Mouse (Mus musculus) hindbrain, embryonic 15.5 days (tissue): ENCODE measurements around the gene Gatd1. TPM values are rescaled to one million over a fixed set of nuclear protein-coding genes. Genes with fewer than 3 reads are reported as not detected.

Source experiments
- ATAC-seq: fragments of 200-750 bp; cut with Nextera tagmentation; 2 replicates; pipeline ENCODE4 v1.8.0; 2017; ENCODE audit warnings: low read depth, moderate number of reproducible peaks, moderate TSS enrichment; ENCODE audit not compliant: low FRiP score
- H3K27ac ChIP-seq: fragments of 300-500 bp; sonication (generic); replicated peaks from 2 replicates; pipeline ENCODE4 v1.5.1; 2015; ENCODE audit warnings: mild to moderate bottlenecking, inconsistent platforms
- H3K27me3 ChIP-seq: fragments of 300-500 bp; sonication (generic); 2 replicates; pipeline ENCODE4 v1.6.1; 2015; ENCODE audit warnings: control low read depth, inconsistent platforms
- H3K36me3 ChIP-seq: fragments of 300-500 bp; sonication (generic); 2 replicates; pipeline ENCODE4 v1.6.1; 2015; ENCODE audit warnings: control low read depth, inconsistent platforms
- H3K4me1 ChIP-seq: fragments of 300-500 bp; sonication (generic); replicated peaks from 2 replicates; pipeline ENCODE4 v1.6.1; 2015; ENCODE audit warnings: control low read depth, inconsistent platforms
- H3K4me2 ChIP-seq: fragments of 300-500 bp; sonication (generic); 2 replicates; pipeline ENCODE4 v1.6.1; 2015; ENCODE audit warnings: moderate library complexity, mild to moderate bottlenecking, inconsistent platforms
- H3K4me3 ChIP-seq: fragments of 300-500 bp; sonication (generic); 2 replicates; pipeline ENCODE4 v1.5.1; 2015; ENCODE audit warnings: mild to moderate bottlenecking, inconsistent platforms
- H3K9ac ChIP-seq: fragments of 300-500 bp; sonication (generic); 2 replicates; pipeline ENCODE4 v1.6.1; 2015; ENCODE audit warnings: inconsistent platforms
- H3K9me3 ChIP-seq: fragments of 300-500 bp; sonication (generic); 2 replicates; pipeline ENCODE4 v1.6.1; 2016; ENCODE audit warnings: control low read depth, inconsistent platforms
- WGBS: fragments of 180-500 bp; shearing (Covaris S2); methylation state at CpG from one replicate; pipeline ENCODE4 v1.1.7; 2015; 5-methylcytosine and 5-hydroxymethylcytosine counted together
- polyA plus RNA-seq: library from polyadenylated mRNA; unstranded; fragments of >200 nt; fragmentation: Nextera tagmentation; extraction: Ambion mirVana; gene quantifications from 2 replicates; pipeline ENCODE4 v1.2.1, GENCODE M21; 2015

Gene Gatd1
- polyA plus RNA-seq, result 52.5 and 53.3 TPM in 2 replicates

DNA sequence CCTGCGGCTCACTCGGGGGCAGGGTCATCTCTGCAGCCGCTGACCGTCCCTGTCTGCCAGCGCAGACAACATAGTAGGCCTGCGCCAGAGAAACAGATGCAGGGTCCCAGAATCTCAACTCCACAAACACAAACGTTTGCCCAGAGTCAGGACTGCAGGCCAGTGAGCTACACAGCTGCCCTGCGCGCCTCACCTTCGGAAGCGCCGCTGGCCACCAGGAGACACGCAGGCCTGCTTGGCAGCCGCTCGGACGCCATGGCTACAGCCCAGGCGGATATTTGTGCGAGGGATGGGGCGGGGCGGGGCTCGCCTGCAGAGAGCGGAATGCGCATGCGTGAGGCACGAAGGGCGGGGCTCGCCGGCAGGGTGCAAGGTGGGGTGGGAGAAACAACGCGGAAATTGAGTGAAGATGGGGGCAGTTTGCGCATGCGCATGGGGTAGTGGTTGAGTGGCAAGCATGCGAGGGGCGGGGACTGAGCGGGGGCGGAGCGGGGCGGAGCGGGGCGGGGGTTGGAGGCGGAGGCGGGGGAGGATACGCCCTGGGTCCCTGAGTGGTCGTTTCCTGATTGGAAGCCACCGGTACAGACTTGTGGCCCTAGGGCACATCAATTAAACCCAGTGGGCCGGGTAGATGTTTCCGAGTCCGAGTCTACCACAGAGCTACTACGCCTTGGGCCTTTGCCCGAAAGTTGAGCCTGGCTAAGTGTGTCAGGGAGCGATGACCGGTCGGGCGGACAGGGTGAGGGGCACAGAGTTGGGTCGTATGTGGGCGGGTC is at the start of gene Gatd1:
TSS of gene Gatd1 (minus strand) at position 328 of the 776 bp plus-strand sequence.
- WGBS, result under 1% methylated on average over 51 of the region's 56 CpGs
- no peaks in the 10 kb centered on the region for H3K9me3 ChIP-seq
- no peaks in the 10 kb centered on the region for H3K27me3 ChIP-seq
- peaks cover 24% of the 10 kb centered on the region for H3K4me1 ChIP-seq
- peak within 1 kb of the TSS; percentile 88 for H3K4me2 ChIP-seq
- H3K36me3 ChIP-seq, result no peaks in the 10 kb centered on the region; the same call in 1 of the 2 replicates
- H3K9ac ChIP-seq, result peak within 1 kb of the TSS; percentile 87
- peak within 1 kb of the TSS; percentile 77 for H3K4me3 ChIP-seq
- peak within 1 kb of the TSS; percentile 89 for H3K27ac ChIP-seq
- peak; percentile 93 for ATAC-seq

DNA sequence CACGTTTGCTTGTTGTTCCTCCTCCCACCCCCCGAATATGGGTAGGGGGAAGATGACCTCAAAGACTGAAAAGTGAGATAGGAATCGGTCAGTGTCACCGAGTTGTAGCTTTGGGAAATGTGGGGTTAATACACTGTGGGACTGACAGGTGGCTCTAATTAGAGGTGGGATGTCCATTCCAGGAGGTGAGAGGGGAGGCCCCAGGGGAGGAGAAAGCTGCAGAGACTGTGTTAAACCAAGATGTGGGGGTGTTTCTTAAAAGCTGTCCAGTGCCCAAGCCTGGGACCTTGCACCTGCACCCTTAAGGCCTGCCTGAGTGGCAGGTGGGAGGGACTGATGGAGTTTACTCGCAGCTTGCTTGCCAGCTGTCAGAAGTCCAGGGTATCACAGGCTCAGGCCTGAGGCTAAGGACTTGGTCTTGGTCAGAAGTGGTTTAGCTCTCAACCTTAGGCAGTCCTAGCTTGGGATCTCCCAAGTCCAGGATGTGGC is 48.4 kb upstream of the Gatd1 start:
- Histone ChIP-seq H3K9me3 (no peaks in the 10 kb centered on the region), H3K9ac (no peak overlapping the region), H3K36me3 (peaks cover 9% of the 10 kb centered on the region; the same call in 1 of the 2 replicates), H3K4me1 (peaks cover 27% of the 10 kb centered on the region), H3K27ac (no peak overlapping the region), H3K4me2 (peak overlapping the region; percentile 74), H3K27me3 (peaks cover 75% of the 10 kb centered on the region), H3K4me3 (peak overlapping the region; percentile 38; the same call in 1 of the 2 replicates)
- ATAC-seq, result no peak
- WGBS, result 24% methylated on average over 5 of the region's 5 CpGs

DNA sequence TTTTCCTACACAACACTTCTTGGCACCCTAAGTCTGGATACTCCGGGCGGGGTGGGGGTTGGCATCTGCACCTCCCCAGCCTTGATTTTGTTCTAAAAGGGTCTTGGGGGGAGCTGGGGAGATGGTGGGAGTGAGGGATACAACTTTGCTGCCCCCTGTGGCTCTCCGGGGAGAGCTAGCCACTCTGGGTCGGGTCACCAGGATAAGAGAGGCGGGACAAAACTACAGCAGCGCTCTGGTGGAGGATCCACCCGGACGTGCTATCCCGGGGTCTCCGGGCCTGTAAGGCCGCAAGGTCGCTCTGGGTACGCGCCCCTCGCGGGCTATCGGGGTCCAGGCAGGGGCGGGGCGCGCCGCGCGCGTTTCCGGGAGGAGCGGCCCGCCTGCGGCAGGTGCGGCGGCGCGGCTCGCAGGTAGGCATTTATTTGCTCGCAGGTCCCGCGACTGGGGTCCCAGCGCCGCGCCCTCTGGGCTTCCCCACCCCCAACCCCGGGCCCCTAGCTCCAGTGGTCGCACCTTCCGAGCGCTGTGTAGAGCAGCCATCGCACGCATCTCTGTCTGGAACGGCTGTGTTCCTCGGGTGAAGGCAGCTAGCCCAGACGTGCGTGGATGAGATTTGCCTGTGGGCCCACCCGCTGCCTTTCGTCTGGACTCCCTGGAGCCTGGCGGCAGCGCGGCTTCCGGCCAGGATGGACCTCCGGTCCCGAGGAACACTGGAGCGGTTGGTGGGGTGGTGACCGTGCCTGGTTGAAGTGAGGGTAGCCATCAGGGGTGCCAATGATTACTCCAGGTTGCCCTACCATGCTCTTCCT is 47.8 kb upstream of the Gatd1 start:
- H3K27me3 ChIP-seq, result peaks cover 74% of the 10 kb centered on the region
- H3K4me1 ChIP-seq, result peaks cover 20% of the 10 kb centered on the region
- peak overlapping the region; percentile 38 for H3K4me3 ChIP-seq
- no peaks in the 10 kb centered on the region for H3K9me3 ChIP-seq
- H3K27ac ChIP-seq, result no peak overlapping the region
- no peak for ATAC-seq
- H3K4me2 ChIP-seq, result peak overlapping the region; percentile 74
- peaks cover 9% of the 10 kb centered on the region; the same call in 1 of the 2 replicates for H3K36me3 ChIP-seq
- peak overlapping the region; percentile 42 for H3K9ac ChIP-seq
- 3% methylated on average over 59 of the region's 59 CpGs for WGBS

DNA sequence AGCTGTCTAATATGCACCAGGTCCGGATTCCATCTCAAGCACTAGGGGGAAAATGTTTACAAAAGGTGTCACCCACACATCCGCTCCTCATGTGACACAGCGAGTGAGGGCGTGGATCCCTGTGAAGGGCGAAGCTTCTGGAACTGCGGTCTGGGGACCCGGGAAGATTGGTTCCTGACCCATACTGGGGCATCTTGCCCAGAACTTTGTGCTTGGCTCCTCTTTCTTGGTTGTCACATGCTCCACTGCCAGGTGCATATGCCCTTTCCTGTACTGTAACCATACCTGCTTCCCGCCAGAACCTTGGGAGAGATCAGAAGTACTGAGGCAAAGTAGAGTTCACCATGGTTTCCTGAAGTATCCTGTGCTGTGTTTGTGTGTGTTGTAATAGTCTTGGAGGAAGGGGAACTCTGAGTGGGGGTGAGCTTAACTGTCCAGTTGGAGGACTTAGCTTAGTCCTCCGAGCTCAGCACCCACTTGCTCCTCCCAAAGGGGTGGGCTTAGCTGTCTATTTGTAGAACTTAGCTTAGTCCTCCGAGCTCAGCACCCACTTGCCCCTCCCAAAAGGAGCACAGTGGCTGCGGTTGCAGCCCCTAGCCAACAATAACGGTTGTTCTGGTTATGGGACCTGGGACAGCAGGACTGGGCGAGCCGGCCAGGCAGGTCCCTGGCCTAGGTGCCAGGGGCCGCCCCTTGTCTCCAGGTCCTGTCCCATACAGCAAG is 46.6 kb upstream of the Gatd1 start, which contains the start of gene Cracr2b:
TSS of gene Cracr2b (plus strand) at position 704 of the 723 bp plus-strand sequence.
- peaks cover 31% of the 10 kb centered on the region for H3K4me1 ChIP-seq
- H3K9ac ChIP-seq, result peak within 1 kb of the TSS; percentile 42
- H3K4me2 ChIP-seq, result peak within 1 kb of the TSS; percentile 74
- H3K27me3 ChIP-seq, result peaks cover 64% of the 10 kb centered on the region
- peak within 1 kb of the TSS; percentile 38 for H3K4me3 ChIP-seq
- ATAC-seq, result no peak
- H3K27ac ChIP-seq, result no peak within 1 kb of the TSS
- WGBS, result 71% methylated on average over 15 of the region's 15 CpGs
- H3K36me3 ChIP-seq, result peaks cover 9% of the 10 kb centered on the region; the same call in 1 of the 2 replicates
- no peaks in the 10 kb centered on the region for H3K9me3 ChIP-seq

DNA sequence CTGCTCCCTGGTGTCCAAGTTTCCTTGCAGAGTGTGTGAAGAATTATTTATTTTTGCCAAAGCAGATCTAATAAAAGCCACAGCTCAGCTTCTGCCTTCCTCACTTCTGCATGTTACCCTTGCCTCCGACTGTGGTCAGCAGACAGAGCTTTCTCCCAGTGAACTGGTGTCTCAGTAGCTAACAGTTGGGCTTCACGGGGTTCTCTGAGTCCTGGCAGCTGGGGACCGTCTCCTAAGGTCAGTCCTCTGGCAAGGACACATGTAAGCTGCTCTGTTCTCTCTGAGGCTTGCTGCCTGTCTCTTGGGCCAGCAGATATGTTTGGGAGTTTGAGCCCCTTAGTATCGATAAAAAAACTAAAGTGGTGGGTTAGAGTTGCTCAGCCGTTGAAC is 46.1 kb upstream of the Gatd1 start:
- no peak overlapping the region for H3K9ac ChIP-seq
- H3K4me2 ChIP-seq, result no peak overlapping the region
- peaks cover 58% of the 10 kb centered on the region for H3K27me3 ChIP-seq
- WGBS, result 77% methylated on average over 5 of the region's 5 CpGs
- peaks cover 33% of the 10 kb centered on the region for H3K4me1 ChIP-seq
- H3K27ac ChIP-seq, result no peak overlapping the region
- H3K9me3 ChIP-seq, result no peaks in the 10 kb centered on the region
- H3K4me3 ChIP-seq, result no peak overlapping the region
- ATAC-seq, result no peak
- peaks cover 9% of the 10 kb centered on the region; the same call in 1 of the 2 replicates for H3K36me3 ChIP-seq

DNA sequence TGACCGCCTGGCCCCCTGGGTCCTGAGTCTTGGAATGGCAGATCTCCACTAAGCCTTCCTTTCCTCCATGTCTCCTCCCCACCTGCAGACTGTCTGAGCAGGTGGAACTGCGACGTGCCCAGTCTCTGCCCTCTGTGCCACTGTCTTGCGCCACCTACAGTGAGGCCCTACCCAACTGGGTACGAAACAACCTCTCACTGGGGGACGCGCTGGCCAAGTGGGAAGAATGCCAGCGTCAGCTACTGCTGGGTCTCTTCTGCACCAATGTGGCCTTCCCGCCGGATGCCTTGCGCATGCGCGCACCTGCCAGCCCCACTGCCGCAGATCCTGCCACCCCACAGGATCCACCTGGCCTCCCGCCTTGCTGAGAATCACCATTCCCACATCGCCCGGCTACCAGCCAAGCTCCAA is 45.4 kb upstream of the Gatd1 start:
- no peak overlapping the region for H3K27ac ChIP-seq
- H3K9ac ChIP-seq, result no peak overlapping the region
- H3K4me2 ChIP-seq, result no peak overlapping the region
- peaks cover 9% of the 10 kb centered on the region; the same call in 1 of the 2 replicates for H3K36me3 ChIP-seq
- H3K9me3 ChIP-seq, result no peaks in the 10 kb centered on the region
- 92% methylated on average over 17 of the region's 17 CpGs for WGBS
- no peak overlapping the region for H3K4me3 ChIP-seq
- no peak for ATAC-seq
- H3K27me3 ChIP-seq, result peaks cover 51% of the 10 kb centered on the region
- H3K4me1 ChIP-seq, result peaks cover 32% of the 10 kb centered on the region

DNA sequence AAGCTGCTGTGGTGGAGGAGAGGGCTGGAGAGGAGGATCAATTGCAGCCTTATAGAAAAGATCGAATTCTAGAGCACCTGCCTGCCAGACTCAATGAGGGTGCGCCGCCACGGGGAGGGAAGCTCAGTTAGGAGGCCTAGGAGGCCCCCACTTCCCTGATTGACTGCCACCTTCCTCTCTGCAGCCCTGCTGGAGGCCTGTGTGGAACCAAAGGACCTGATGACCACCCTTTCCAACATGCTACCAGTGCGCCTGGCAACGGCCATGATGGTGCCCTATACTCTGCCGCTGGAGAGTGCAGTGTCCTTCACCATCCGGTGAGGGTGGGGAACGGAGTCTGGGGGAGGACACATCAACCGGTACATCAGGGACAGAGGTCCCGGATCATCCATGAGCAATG is 44.7 kb upstream of the Gatd1 start:
- Histone ChIP-seq H3K9ac (no peak overlapping the region), H3K4me3 (no peak overlapping the region), H3K27me3 (peaks cover 45% of the 10 kb centered on the region), H3K9me3 (no peaks in the 10 kb centered on the region), H3K4me1 (peaks cover 32% of the 10 kb centered on the region), H3K27ac (no peak overlapping the region), H3K4me2 (no peak overlapping the region), H3K36me3 (peaks cover 9% of the 10 kb centered on the region; the same call in 1 of the 2 replicates)
- no peak for ATAC-seq
- 90% methylated on average over 11 of the region's 11 CpGs for WGBS

DNA sequence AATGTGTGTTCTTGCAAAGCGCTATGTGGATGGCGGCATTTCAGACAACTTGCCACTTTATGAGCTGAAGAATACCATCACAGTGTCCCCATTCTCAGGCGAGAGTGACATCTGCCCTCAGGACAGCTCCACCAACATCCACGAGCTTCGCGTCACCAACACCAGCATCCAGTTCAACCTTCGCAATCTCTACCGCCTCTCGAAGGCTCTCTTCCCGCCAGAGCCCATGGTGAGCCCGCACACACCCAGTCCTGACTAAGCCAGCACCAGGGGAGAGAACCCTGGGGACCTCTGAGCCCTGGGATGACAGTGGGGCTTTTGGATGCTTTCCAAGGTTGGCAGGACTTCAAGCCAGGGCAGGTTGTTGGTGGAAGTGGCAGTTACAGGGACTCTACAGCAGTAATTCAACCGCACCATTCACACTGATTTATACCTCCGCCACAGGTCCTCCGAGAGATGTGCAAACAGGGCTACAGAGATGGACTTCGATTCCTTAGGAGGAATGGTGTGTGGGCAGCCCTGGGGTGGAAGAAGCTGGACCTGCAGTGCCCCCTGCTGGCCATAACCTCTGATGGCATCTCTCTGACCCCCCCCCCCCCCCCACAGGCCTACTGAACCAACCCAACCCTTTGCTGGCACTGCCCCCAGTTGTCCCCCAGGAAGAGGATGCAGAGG is 44.2 kb upstream of the Gatd1 start:
- Histone ChIP-seq H3K4me1 (peaks cover 32% of the 10 kb centered on the region), H3K36me3 (peaks cover 9% of the 10 kb centered on the region; the same call in 1 of the 2 replicates), H3K9me3 (no peaks in the 10 kb centered on the region), H3K4me2 (no peak overlapping the region), H3K27ac (no peak overlapping the region), H3K9ac (no peak overlapping the region), H3K4me3 (no peak overlapping the region), H3K27me3 (peaks cover 39% of the 10 kb centered on the region)
- no peak for ATAC-seq
- WGBS, result 78% methylated on average over 15 of the region's 15 CpGs

DNA sequence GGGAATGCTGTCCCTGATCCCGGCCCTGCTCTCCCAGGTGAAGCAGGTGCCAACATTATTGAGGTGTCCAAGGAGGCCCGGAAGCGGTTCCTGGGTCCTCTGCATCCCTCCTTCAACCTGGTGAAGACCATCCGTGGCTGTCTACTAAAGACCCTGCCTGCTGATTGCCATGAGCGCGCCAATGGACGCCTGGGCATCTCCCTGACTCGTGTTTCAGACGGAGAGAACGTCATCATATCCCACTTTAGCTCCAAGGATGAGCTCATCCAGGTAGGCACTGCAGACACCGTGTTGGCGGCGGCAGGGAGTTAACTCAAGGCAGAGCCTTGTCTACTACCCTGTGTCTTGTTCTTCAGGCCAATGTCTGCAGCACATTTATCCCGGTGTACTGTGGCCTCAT is 43.3 kb upstream of the Gatd1 start:
- no peak overlapping the region for H3K4me3 ChIP-seq
- peaks cover 31% of the 10 kb centered on the region for H3K27me3 ChIP-seq
- H3K4me1 ChIP-seq, result peaks cover 30% of the 10 kb centered on the region
- H3K9me3 ChIP-seq, result no peaks in the 10 kb centered on the region
- 94% methylated on average over 14 of the region's 14 CpGs for WGBS
- no peak overlapping the region for H3K9ac ChIP-seq
- no peak for ATAC-seq
- peaks cover 10% of the 10 kb centered on the region; the same call in 1 of the 2 replicates for H3K36me3 ChIP-seq
- no peak overlapping the region for H3K4me2 ChIP-seq
- H3K27ac ChIP-seq, result no peak overlapping the region

DNA sequence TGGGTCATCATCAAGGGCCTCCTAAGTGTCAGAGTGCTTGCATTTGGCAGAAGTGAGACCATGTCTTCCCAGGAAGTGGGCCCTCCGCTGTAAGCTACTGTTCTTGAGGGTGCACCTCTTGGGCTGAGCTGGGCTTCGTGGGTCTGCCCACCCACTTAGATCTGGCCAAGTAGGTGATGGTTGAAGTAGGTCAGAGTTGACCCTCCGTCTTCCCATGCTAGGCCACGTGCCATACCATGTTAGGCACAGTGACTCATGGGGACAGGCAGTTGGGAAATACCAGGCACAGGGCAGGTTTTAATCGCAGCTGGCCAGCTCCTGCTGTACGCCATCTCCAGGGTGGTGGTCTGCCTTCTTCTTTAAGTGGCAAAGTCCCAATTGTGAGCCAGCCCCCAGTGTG is 42.8 kb upstream of the Gatd1 start:
- Histone ChIP-seq H3K27me3 (peaks cover 26% of the 10 kb centered on the region), H3K4me3 (no peak overlapping the region), H3K4me2 (peak overlapping the region; percentile 89; the same call in 1 of the 2 replicates), H3K9ac (no peak overlapping the region), H3K4me1 (peaks cover 25% of the 10 kb centered on the region), H3K36me3 (peaks cover 15% of the 10 kb centered on the region), H3K9me3 (no peaks in the 10 kb centered on the region), H3K27ac (no peak overlapping the region)
- no peak for ATAC-seq
- 97% methylated on average over 6 of the region's 6 CpGs for WGBS
